Mouse (Mus musculus) kidney, adult 2 months (tissue): Measurements from ENCODE around the gene Thap12.

Experiments used
- CTCF ChIP-seq: fragments of 200-500 bp; conservative IDR thresholded peaks from 2 replicates; pipeline ENCODE4 v1.5.1; 2011; ENCODE audit warnings: low read depth, mild to moderate bottlenecking, control low read depth, low read length, moderate library complexity, mixed read lengths; ENCODE audit not compliant: insufficient read depth, insufficient read length
- POLR2A ChIP-seq: fragments of 200-500 bp; IDR thresholded peaks from one replicate; pipeline ENCODE4 v1.6.1; 2011; ENCODE audit warnings: low read depth, low read length, control low read depth

GRCm38 (mm10) chr7:98692761-98693546 is 9.9 kb upstream of the Thap12 start:
- no peak for TF ChIP-seq CTCF
- TF ChIP-seq POLR2A = no peak
